Mouse (Mus musculus) right cerebral cortex, postnatal 25 days (tissue): ENCODE measurements around the gene Gm42417.

Experiments used
- DNase-seq: peaks from one replicate; pipeline ENCODE4 v3.0.0; 2022

The Gm42417 gene

DNA sequence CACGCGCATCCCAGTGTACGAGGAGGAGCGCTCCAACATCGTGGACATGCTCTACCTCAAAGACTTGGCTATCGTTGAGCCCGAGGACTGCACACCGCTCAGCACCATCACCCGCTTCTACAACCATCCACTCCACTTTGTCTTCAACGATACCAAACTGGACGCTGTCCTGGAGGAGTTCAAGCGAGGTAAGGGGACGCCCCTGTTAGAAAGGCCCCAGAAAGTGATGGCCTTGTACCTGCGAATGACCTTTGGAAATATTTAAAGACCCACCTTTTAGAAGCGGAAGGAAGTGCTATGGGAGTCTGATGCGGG lies 26.3 kb downstream of the Gm42417 start:
- no peak for DNase-seq

DNA sequence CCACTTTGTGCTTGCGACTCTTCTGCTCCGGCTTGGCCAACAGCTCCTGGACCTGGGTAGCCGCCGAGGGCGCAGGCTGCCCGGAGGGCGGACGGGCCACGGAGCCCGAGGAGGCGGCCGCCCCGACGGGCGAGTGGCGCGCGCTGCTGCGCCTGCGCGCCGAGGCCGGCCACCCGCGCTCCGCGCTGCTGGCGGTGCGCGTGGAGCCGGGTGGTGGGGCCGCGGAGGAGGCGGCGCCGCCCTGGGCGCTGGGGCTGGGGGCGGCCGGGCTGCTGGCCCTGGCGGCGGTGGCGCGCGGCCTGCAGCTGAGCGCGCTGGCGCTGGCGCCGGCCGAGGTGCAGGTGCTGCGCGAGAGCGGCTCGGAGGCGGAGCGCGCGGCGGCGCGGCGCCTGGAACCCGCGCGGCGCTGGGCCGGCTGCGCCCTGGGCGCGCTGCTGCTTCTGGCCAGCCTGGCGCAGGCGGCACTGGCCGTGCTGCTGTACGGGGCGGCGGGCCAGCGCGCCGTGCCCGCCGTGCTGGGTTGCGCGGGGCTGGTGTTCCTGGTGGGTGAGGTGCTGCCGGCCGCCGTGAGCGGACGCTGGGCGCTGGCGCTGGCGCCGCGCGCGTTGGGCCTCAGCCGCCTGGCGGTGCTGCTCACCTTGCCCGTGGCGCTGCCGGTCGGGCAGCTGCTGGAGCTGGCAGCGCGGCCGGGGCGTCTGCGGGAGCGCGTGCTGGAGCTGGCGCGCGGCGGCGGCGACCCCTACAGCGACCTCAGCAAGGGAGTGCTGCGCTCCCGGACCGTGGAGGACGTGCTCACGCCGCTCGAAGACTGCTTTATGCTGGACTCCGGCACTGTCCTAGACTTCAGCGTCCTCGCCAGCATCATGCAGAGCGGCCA lies 26.9 kb downstream of the Gm42417 start:
- DNase-seq: peak; percentile 79

GRCm38 (mm10) chr1:36511289-36512021 lies 27.8 kb downstream of the Gm42417 start, which contains the start of gene Cnnm3:
TSS of gene Cnnm3 (plus strand) at chr1:36511867.
- DNase-seq: peak; percentile 99

GRCm38 (mm10) chr1:36508238-36508637 lies 31.0 kb downstream of the Gm42417 start:
- no peak for DNase-seq

- peak; percentile 57 for DNase-seq
Measured at GRCm38 (mm10) chr1:36501261-36501660, 38.0 kb downstream of the Gm42417 start.

DNA sequence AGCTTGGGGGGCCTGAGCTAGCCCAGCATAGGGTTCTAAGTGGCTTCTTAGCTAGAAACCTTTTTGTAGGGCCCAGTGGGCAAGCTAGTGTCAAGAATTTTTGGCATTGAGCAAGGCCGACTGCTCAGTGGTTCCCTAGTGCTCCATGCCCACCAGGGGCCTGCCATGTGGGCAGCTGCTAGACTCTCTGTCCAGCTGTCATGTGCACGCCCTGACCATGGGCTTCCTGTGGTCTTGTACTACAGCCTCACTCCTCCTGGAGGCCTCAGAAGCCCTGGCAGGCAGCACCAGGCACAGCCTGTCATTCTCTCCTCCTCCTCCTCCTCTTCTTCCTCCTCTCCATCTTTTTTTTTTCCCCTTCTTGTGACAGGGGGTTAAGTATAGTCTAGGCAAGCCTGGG lies 41.9 kb downstream of the Gm42417 start:
- no peak for DNase-seq

DNA sequence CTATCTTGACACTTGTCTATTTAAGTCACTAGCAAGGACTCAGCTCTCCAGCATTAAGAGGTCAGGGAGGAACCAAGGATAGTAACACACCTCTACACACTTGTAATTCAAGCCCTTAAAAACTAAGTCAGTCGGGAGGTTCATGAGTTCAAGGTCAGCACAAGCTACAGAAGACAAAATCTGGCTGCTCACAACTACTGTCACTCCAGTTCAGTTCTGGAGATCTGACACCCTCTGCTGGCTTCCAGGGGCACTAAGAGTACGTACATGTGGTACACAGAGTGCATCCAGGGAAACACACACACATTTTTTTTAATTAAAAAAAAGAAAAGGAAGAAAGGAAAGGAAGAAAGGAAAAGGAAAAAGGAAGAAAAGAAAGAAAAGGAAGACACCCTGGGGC lies 42.5 kb downstream of the Gm42417 start:
- no peak for DNase-seq

GRCm38 (mm10) chr1:36493299-36493698 lies 45.9 kb downstream of the Gm42417 start:
- no peak for DNase-seq

DNA sequence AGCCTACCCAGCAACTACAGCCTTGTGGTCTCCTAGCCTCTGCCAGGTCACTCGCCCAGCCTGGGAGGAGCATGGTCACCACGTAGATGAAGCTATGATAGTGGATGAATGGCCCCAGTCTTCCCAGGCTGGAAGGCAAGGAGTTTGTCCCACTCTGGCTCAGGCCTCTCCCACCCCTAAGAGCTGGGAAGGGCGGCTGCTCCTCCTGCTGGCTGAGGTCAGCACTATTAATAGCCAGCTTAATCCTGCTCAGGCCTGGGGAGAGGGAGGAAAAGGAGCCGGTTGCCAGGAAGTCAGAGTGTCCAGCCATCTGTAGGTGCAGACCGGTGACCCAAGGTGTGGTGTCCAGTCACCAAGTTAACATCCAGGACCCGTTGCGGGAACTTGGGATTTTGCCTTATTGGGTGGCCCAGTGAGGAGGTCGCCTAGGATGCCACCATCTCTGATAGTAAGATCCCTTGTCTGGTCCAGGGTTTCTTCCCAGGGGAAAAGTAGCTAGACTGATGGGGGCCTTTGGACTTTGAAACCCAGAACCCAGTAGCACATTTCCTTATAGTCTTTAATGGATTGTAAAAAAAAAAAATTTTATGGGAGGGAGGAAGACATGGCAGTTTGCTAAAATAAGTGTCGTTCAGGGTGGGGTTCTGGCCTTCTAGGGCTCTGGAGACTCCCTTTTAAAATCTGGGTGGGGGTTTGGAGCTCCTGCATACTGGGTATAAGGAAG lies 46.7 kb downstream of the Gm42417 start:
- DNase-seq: no peak

DNA sequence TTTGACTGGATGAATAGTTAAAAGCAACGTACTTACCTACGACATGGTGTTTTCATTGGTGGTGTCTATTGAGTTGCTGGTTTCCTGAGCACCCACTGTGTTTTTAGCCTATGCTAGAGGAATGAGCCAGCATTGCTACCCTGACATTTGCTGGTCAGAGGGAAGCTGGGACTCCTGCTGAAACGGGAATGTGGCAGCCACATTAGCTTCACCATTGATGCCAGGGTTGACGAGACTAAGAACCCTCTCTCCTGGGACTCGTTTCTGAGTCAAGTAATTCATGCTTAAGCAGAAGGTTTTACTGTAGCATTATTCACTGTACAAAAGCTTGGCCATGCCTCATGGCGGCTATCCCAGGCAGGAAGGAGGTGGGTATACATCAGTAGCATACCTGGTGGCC lies 49.6 kb downstream of the Gm42417 start:
- DNase-seq: no peak

DNA sequence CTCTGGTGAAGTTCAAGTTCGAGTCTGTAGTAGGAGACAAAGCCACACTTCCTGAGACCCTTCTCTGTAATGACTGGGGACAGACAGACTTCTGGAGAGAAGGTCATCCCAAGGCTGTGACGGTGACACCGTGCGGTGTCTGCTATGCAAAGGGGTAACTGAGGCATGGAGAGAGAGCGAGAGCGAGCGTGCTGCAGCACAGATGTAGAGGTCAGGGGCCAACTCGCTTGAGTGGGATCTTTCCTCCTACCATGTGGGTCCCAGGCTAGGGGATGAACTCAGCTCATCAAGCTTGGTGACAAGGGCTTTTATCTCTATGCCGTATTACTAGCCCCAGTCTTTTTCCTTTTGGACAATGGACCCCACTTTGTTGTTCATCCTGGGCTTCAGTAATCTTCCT lies 52.1 kb downstream of the Gm42417 start:
- no peak for DNase-seq

DNA sequence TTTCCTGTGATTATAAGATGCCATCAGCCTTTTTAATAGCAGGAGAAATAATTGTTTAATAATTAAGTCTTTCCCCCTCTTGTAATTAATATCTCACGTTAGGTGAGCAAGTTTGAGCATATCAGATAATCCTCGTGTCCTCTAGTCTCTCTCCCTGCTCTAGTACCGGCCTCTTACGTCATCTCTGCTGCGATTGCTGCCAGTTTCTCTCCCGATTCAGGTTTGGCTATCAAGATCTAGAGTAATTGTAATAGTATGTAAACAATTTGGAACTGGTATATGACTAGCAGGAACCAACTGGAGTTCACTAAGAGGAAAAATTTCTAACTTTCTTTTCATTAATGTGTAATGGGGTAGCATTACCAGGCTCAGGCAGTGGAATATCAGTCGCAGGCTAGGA lies 54.1 kb downstream of the Gm42417 start:
- DNase-seq: no peak

- no peak for DNase-seq
Measured at GRCm38 (mm10) chr1:36483825-36484224, 55.4 kb downstream of the Gm42417 start.
